Mouse (Mus musculus): Measurements from ENCODE around the gene Dnajc1.

- TF ChIP-seq POLR2A (IDR thresholded peaks at IDR 0.05; ENCODE audit: control insufficient read depth, extremely low read depth, insufficient read depth, low read length, poor library complexity): no peak
- no peak for TF ChIP-seq CTCF (IDR thresholded peaks at IDR 0.05; ENCODE audit: borderline replicate concordance, control insufficient read depth, extremely low read depth, insufficient read depth, low read length, poor library complexity)
Measured at GRCm38 (mm10) chr2:18160992-18161391, 231.6 kb downstream of the Dnajc1 start.
